Mouse (Mus musculus) stomach, postnatal 0 days (tissue): ENCODE data around the gene Pithd1. TPM values are rescaled to one million over a fixed set of nuclear protein-coding genes. Genes with fewer than 3 reads are reported as not detected.
"Not testable (repeated sequence)": the region's sequence is repeated elsewhere in the genome, so short reads cannot be mapped to it uniquely, and the experiment has no call there.

ENCODE experiments used
- ATAC-seq: fragments of 200-750 bp; cut with Nextera tagmentation; 2 replicates; pipeline ENCODE4 v1.8.0; 2017; ENCODE audit not compliant: low FRiP score, low TSS enrichment
- DNase-seq: peaks from one replicate; pipeline ENCODE4 v3.0.0-alpha.2; 2016; ENCODE audit warnings: low spot score
- H3K27ac ChIP-seq: fragments of 300-500 bp; sonication (generic); replicated peaks from 2 replicates; pipeline ENCODE4 v1.5.1; 2014; ENCODE audit warnings: mild to moderate bottlenecking, control low read depth
- H3K27me3 ChIP-seq: fragments of 300-500 bp; sonication (generic); 2 replicates; pipeline ENCODE4 v1.6.1; 2014; ENCODE audit warnings: low read length; ENCODE audit not compliant: control insufficient read depth, insufficient read depth
- H3K36me3 ChIP-seq: fragments of 300-500 bp; sonication (generic); 2 replicates; pipeline ENCODE4 v1.6.1; 2014; ENCODE audit warnings: low read length, mixed read lengths; ENCODE audit not compliant: control insufficient read depth, insufficient read depth
- H3K4me1 ChIP-seq: fragments of 300-500 bp; sonication (generic); replicated peaks from 2 replicates; pipeline ENCODE4 v1.6.1; 2014; ENCODE audit warnings: antibody characterized with exemption; ENCODE audit not compliant: control insufficient read depth, insufficient read depth
- H3K4me2 ChIP-seq: fragments of 300-500 bp; sonication (generic); replicated peaks from 2 replicates; pipeline ENCODE4 v1.6.1; 2014; ENCODE audit warnings: low read depth, mild to moderate bottlenecking, control low read depth, moderate library complexity
- H3K4me3 ChIP-seq: fragments of 300-500 bp; sonication (generic); 2 replicates; pipeline ENCODE4 v1.5.1; 2014; ENCODE audit warnings: low read depth, low read length, control low read depth
- H3K9ac ChIP-seq: fragments of 300-500 bp; sonication (generic); 2 replicates; pipeline ENCODE4 v1.6.1; 2014; ENCODE audit warnings: mild to moderate bottlenecking, low read length, control low read depth, mixed read lengths
- H3K9me3 ChIP-seq: fragments of 300-500 bp; sonication (generic); 2 replicates; pipeline ENCODE4 v1.6.1; 2016; ENCODE audit warnings: low read length; ENCODE audit not compliant: control insufficient read depth
- CTCF ChIP-seq: IDR thresholded peaks from 2 replicates; pipeline ENCODE4 v1.5.1; 2016; ENCODE audit warnings: antibody characterized with exemption, low read depth, mild to moderate bottlenecking, moderate library complexity
- EP300 ChIP-seq: optimal IDR thresholded peaks from 2 replicates; pipeline ENCODE3; 2016; ENCODE audit warnings: antibody characterized with exemption
- WGBS: fragments of 180-500 bp; shearing (Covaris S2); extraction: QIAGEN DNeasy Blood & Tissue Kit; methylation state at CpG from one replicate; pipeline ENCODE4 v1.1.7; 2014; 5-methylcytosine and 5-hydroxymethylcytosine counted together
- polyA plus RNA-seq: library from polyadenylated mRNA; unstranded; fragments of >200 nt; fragmentation: Nextera tagmentation; extraction: Ambion mirVana; gene quantifications from 2 replicates; pipeline ENCODE4 v1.2.1, GENCODE M21; 2015

The Pithd1 gene
- polyA plus RNA-seq, 1 experiment from 2014 or later: 40.7 TPM

GRCm38 (mm10) chr4:135984556-135984955 is 2.5 kb downstream of the Pithd1 start:
- Histone ChIP-seq H3K9me3 (no peaks in the 10 kb centered on the region), H3K4me1 (no peaks in the 10 kb centered on the region), H3K4me3 (no peak overlapping the region), H3K9ac (no peak overlapping the region), H3K27ac (no peak overlapping the region), H3K4me2 (no peak overlapping the region), H3K36me3 (0 out of 2 replicates have a peak, but pooled peaks cover 4% of the 10 kb centered on the region), H3K27me3 (no peaks in the 10 kb centered on the region)
- 79% methylated on average over 5 of the region's 5 CpGs for WGBS
- no peak for ATAC-seq
- TF ChIP-seq EP300: no peak
- TF ChIP-seq CTCF: no peak
- no peak for DNase-seq

- Histone ChIP-seq H3K4me2 (no peak overlapping the region), H3K36me3 (peaks cover 9% of the 10 kb centered on the region; the same call in 1 of the 2 replicates), H3K4me3 (no peak overlapping the region), H3K27ac (no peak overlapping the region), H3K9me3 (no peaks in the 10 kb centered on the region), H3K4me1 (no peaks in the 10 kb centered on the region), H3K9ac (no peak overlapping the region), H3K27me3 (no peaks in the 10 kb centered on the region)
- peak; percentile 25 for TF ChIP-seq CTCF
- TF ChIP-seq EP300: no peak
- WGBS: 64% methylated on average over 7 of the region's 7 CpGs
- ATAC-seq: no peak
- DNase-seq: no peak
Observed at GRCm38 (mm10) chr4:135981524-135982063, 5.5 kb downstream of the Pithd1 start.

GRCm38 (mm10) chr4:135980223-135980622 is 6.8 kb downstream of the Pithd1 start:
- ATAC-seq, H3K9ac ChIP-seq, H3K27ac ChIP-seq, H3K27me3 ChIP-seq, H3K4me3 ChIP-seq, DNase-seq, H3K4me2 ChIP-seq, H3K4me1 ChIP-seq, H3K9me3 ChIP-seq: not testable (repeated sequence)
- 96% methylated on average over 3 of the region's 5 CpGs for WGBS
- H3K36me3 ChIP-seq: peaks cover 13% of the 10 kb centered on the region; the same call in 1 of the 2 replicates

- no peak overlapping the region for H3K4me2 ChIP-seq
- ATAC-seq (no peak), DNase-seq (no peak)
- no peak overlapping the region for H3K9ac ChIP-seq
- TF ChIP-seq EP300 (no peak), CTCF (no peak)
- no peak overlapping the region for H3K4me3 ChIP-seq
- no peaks in the 10 kb centered on the region for H3K27me3 ChIP-seq
- H3K27ac ChIP-seq: no peak overlapping the region
- 94% methylated on average over 12 of the region's 12 CpGs for WGBS
- no peaks in the 10 kb centered on the region for H3K9me3 ChIP-seq
- peaks cover 4% of the 10 kb centered on the region; the same call in 1 of the 2 replicates for H3K4me1 ChIP-seq
- H3K36me3 ChIP-seq: peaks cover 9% of the 10 kb centered on the region; the same call in 1 of the 2 replicates
Observed at GRCm38 (mm10) chr4:135976146-135976545, 10.9 kb downstream of the Pithd1 start.

- DNase-seq (no peak), ATAC-seq (no peak)
- WGBS: 53% methylated on average over 13 of the region's 13 CpGs
- Histone ChIP-seq H3K9ac (peak overlapping the region; percentile 89; the same call in 1 of the 2 replicates), H3K27me3 (no peaks in the 10 kb centered on the region), H3K4me2 (peak overlapping the region; percentile 93), H3K4me3 (peak overlapping the region; percentile 95), H3K9me3 (no peaks in the 10 kb centered on the region), H3K27ac (peak overlapping the region; percentile 84; the same call in 1 of the 2 replicates), H3K4me1 (peaks cover 4% of the 10 kb centered on the region; the same call in 1 of the 2 replicates), H3K36me3 (peaks cover 14% of the 10 kb centered on the region)
- TF ChIP-seq CTCF: no peak
- TF ChIP-seq EP300: no peak
Observed at GRCm38 (mm10) chr4:135972911-135973811, 13.9 kb downstream of the Pithd1 start.

- no peak; the same call in none of the 2 replicates for TF ChIP-seq CTCF
- TF ChIP-seq EP300: no peak
- Histone ChIP-seq H3K36me3 (peaks cover 21% of the 10 kb centered on the region), H3K4me2 (peak within 1 kb of the TSS; percentile 93), H3K27me3 (no peaks in the 10 kb centered on the region), H3K27ac (peak within 1 kb of the TSS; percentile 84), H3K4me1 (peaks cover 4% of the 10 kb centered on the region; the same call in 1 of the 2 replicates), H3K9me3 (no peaks in the 10 kb centered on the region), H3K4me3 (peak within 1 kb of the TSS; percentile 95), H3K9ac (peak within 1 kb of the TSS; percentile 89)
- DNase-seq (peak; percentile 91), ATAC-seq (peak; percentile 72)
- WGBS: under 1% methylated on average over 18 of the region's 19 CpGs
Observed at GRCm38 (mm10) chr4:135972556-135972906, 14.5 kb downstream of the Pithd1 start, which contains the start of gene Lypla2. Lypla2 (minus strand) TSS chr4:135972626.
